Mouse (Mus musculus): Measurements from ENCODE around the gene Itih1. TPM values are rescaled to one million over a fixed set of nuclear protein-coding genes. Genes with fewer than 3 reads are reported as not detected.

Itih1 gene
- polyA plus RNA-seq, 1 experiment from 2014 or later = not detected

DNA sequence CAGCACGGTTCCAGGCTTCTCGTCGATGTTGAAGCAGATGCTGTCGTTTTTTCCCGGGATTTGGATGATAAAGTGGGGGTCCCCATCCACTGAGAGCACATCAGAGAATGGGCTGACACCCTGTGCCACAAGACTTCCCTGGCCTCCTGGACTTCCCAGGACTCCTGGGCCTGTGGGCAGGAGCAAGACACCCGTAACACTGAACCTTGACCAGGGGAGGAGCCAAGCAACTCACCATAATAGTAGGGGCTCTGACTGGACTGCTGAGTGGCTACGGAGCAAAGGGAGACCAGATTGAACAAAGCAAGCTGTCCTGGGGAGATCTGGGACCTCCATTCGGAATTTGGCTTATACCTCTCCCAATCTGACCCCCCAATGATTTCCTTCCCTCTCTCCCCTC is 30.4 kb downstream of the Itih1 start:
- Histone ChIP-seq H3K4me1 (ENCODE audit: control insufficient read depth, insufficient read depth, low read length) (no peaks in the 10 kb centered on the region), H3K27me3 (ENCODE audit: control insufficient read depth, insufficient read depth, low read length) (no peaks in the 10 kb centered on the region), H3K4me3 (ENCODE audit: low read depth, low read length) (no peak overlapping the region), H3K27ac (ENCODE audit: low read depth, low read length) (no peak overlapping the region), H3K36me3 (ENCODE audit: control insufficient read depth, insufficient read depth, low read length) (no peaks in the 10 kb centered on the region), H3K9ac (replicated peaks; ENCODE audit: low read depth, low read length) (no peak overlapping the region), H3K9me3 (ENCODE audit: control insufficient read depth, low read length) (no peaks in the 10 kb centered on the region), H3K4me2 (ENCODE audit: low read depth, low read length) (no peak overlapping the region)
- 80% methylated on average over 8 of the region's 8 CpGs for WGBS
- no peak for ATAC-seq (ENCODE audit: low read depth)

DNA sequence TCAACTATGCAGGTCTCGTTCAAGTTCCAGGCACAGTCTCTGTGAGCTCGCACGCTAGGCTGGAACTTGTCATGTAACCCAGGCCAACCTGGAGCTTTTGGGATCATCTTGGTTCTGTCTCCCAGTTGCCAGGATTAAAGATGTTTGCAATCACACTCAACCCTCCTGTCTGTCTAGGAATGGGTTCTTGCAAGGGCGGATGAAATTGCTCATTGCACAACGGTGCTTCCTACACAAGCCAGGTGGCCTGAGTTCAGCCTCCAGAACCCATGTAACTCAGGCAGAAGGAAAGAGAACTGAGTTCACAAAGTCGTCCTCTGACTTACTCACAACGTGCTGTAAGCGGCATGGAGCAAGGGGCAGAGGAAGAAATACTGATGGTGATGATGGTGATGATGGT is 31.9 kb downstream of the Itih1 start:
- no peaks in the 10 kb centered on the region for H3K9me3 ChIP-seq (ENCODE audit: control insufficient read depth, low read length)
- no peak overlapping the region for H3K9ac ChIP-seq (replicated peaks; ENCODE audit: low read depth, low read length)
- no peaks in the 10 kb centered on the region for H3K36me3 ChIP-seq (ENCODE audit: control insufficient read depth, insufficient read depth, low read length)
- no peak for ATAC-seq (ENCODE audit: low read depth)
- H3K4me3 ChIP-seq (ENCODE audit: low read depth, low read length) = no peak overlapping the region
- no peak overlapping the region for H3K4me2 ChIP-seq (ENCODE audit: low read depth, low read length)
- 90% methylated on average over 8 of the region's 8 CpGs for WGBS
- no peaks in the 10 kb centered on the region for H3K4me1 ChIP-seq (ENCODE audit: control insufficient read depth, insufficient read depth, low read length)
- H3K27ac ChIP-seq (ENCODE audit: low read depth, low read length) = no peak overlapping the region
- H3K27me3 ChIP-seq (ENCODE audit: control insufficient read depth, insufficient read depth, low read length) = no peaks in the 10 kb centered on the region

DNA sequence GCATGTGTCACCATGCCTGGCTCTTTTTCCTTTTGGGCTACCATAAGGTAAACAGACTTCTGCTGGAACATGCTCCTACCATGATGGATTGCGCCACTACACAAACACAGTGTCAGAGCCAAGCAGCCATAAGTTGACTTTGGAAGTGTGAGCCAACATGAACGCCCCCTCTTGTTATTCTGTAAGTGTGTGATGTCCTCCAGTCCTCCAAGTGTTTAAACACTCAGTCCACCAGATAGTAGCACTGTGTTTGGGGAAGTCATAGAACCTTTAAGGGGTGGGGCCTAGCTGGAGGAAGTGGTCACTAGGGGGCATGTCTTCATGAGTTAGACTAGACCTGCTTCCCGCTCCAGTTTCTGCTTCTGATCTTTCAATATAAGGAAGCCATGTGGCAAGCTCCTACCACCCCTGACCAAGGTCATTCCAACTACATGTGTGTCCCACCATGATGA is 35.2 kb downstream of the Itih1 start:
- Histone ChIP-seq H3K9ac (replicated peaks; ENCODE audit: low read depth, low read length) (no peak overlapping the region), H3K4me3 (ENCODE audit: low read depth, low read length) (no peak overlapping the region), H3K9me3 (ENCODE audit: control insufficient read depth, low read length) (no peaks in the 10 kb centered on the region), H3K27ac (ENCODE audit: low read depth, low read length) (no peak overlapping the region), H3K27me3 (ENCODE audit: control insufficient read depth, insufficient read depth, low read length) (no peaks in the 10 kb centered on the region), H3K36me3 (ENCODE audit: control insufficient read depth, insufficient read depth, low read length) (no peaks in the 10 kb centered on the region), H3K4me2 (ENCODE audit: low read depth, low read length) (no peak overlapping the region), H3K4me1 (ENCODE audit: control insufficient read depth, insufficient read depth, low read length) (no peaks in the 10 kb centered on the region)
- no peak for ATAC-seq (ENCODE audit: low read depth)
- 87% methylated on average over 3 of the region's 3 CpGs for WGBS

DNA sequence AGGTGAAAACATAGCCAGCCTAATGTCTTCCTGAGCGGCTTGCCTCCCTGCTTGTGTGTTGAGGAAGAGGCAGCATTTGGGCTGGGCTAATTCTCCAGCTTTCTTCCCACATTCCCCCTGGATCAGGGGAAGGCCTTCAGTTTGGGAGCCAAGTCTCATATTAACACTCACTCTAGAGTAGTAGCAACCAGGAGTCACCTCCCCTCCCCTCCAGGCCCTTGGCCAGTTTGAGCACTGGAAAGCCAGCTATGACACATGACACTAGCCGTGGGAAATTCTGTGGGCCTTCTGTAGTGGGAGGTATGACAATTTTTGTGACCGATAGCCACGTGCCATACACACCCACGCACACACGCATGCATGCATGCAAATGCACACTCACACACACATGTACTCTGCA is 37.1 kb downstream of the Itih1 start:
- Histone ChIP-seq H3K36me3 (ENCODE audit: control insufficient read depth, insufficient read depth, low read length) (no peaks in the 10 kb centered on the region), H3K4me1 (ENCODE audit: control insufficient read depth, insufficient read depth, low read length) (no peaks in the 10 kb centered on the region), H3K4me2 (ENCODE audit: low read depth, low read length) (no peak overlapping the region), H3K9ac (replicated peaks; ENCODE audit: low read depth, low read length) (no peak overlapping the region), H3K9me3 (ENCODE audit: control insufficient read depth, low read length) (no peaks in the 10 kb centered on the region), H3K4me3 (ENCODE audit: low read depth, low read length) (no peak overlapping the region), H3K27me3 (ENCODE audit: control insufficient read depth, insufficient read depth, low read length) (no peaks in the 10 kb centered on the region), H3K27ac (ENCODE audit: low read depth, low read length) (no peak overlapping the region)
- ATAC-seq (ENCODE audit: low read depth) = no peak
- 92% methylated on average over 6 of the region's 6 CpGs for WGBS

DNA sequence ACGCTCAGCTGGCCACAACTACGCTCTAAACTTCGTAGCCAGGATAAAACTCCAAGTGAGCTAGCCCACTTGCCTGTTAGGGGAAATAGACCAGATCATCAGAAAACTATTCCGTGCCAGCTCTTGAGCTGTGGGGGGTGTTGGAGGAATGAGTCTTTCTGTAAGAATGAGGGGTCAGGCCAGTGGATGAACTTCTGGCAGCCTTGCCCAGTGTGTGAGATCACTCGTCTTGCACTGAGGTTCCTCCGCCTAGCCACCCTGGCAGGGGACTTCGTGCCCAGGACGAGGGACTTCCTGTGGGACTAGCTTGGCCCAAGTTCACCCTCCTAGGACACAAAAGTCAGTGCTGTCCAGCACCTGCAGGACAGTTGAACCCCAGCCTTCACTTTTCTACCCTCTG is 38.8 kb downstream of the Itih1 start:
- Histone ChIP-seq H3K4me3 (ENCODE audit: low read depth, low read length) (no peak overlapping the region), H3K4me1 (ENCODE audit: control insufficient read depth, insufficient read depth, low read length) (no peaks in the 10 kb centered on the region), H3K9me3 (ENCODE audit: control insufficient read depth, low read length) (no peaks in the 10 kb centered on the region), H3K36me3 (ENCODE audit: control insufficient read depth, insufficient read depth, low read length) (no peaks in the 10 kb centered on the region), H3K27ac (ENCODE audit: low read depth, low read length) (no peak overlapping the region), H3K4me2 (ENCODE audit: low read depth, low read length) (no peak overlapping the region), H3K27me3 (ENCODE audit: control insufficient read depth, insufficient read depth, low read length) (no peaks in the 10 kb centered on the region), H3K9ac (replicated peaks; ENCODE audit: low read depth, low read length) (no peak overlapping the region)
- 88% methylated on average over 8 of the region's 8 CpGs for WGBS
- ATAC-seq (ENCODE audit: low read depth) = no peak

DNA sequence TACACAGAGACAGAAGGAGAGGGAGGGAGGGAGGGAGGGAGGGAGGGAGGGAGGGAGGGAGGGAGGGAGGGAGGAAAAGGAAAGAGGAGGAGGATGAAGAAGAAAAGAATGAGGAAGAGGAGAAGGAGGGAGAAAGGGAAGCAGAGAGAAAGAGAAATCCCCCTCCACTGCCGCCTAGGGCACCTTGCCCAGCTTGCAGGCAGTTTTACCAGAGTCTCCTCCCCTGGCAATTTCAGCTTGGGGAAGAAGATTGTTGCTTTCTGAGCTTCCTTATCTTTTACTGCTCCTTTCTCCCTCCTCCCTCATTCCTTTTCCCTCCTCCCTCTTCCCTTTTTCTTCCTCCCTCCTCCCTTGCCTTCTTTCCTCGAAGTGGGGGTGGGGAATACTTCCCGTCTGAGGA is 40.1 kb downstream of the Itih1 start:
- no peaks in the 10 kb centered on the region for H3K27me3 ChIP-seq (ENCODE audit: control insufficient read depth, insufficient read depth, low read length)
- H3K4me3 ChIP-seq (ENCODE audit: low read depth, low read length) = no peak overlapping the region
- no peak overlapping the region for H3K27ac ChIP-seq (ENCODE audit: low read depth, low read length)
- WGBS = 66% methylated on average over 3 of the region's 3 CpGs
- H3K9ac ChIP-seq (replicated peaks; ENCODE audit: low read depth, low read length) = no peak overlapping the region
- no peak for ATAC-seq (ENCODE audit: low read depth)
- H3K36me3 ChIP-seq (ENCODE audit: control insufficient read depth, insufficient read depth, low read length) = no peaks in the 10 kb centered on the region
- H3K9me3 ChIP-seq (ENCODE audit: control insufficient read depth, low read length) = no peaks in the 10 kb centered on the region
- H3K4me2 ChIP-seq (ENCODE audit: low read depth, low read length) = no peak overlapping the region
- no peaks in the 10 kb centered on the region for H3K4me1 ChIP-seq (ENCODE audit: control insufficient read depth, insufficient read depth, low read length)

DNA sequence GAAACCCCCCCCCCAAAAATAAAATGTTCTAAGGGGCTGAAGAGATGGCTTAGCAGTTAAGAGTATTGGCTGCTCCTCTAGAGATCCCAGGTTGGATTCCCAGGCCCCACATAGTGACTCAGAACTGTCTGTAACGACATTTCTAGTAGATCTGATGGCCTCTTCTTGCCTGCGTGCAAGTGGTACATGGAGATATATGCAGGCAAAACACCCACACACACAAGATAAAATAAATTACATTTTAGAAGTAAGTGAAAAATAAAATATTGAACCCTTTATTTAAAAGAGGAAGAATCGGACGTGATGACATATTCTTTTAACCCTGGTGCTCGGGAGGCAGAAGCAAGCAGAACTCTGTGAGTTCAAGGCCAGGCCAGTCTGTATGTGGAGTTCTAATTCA is 40.5 kb downstream of the Itih1 start:
- Histone ChIP-seq H3K9ac (replicated peaks; ENCODE audit: low read depth, low read length) (no peak overlapping the region), H3K27ac (ENCODE audit: low read depth, low read length) (no peak overlapping the region), H3K36me3 (ENCODE audit: control insufficient read depth, insufficient read depth, low read length) (no peaks in the 10 kb centered on the region), H3K4me3 (ENCODE audit: low read depth, low read length) (no peak overlapping the region), H3K27me3 (ENCODE audit: control insufficient read depth, insufficient read depth, low read length) (no peaks in the 10 kb centered on the region), H3K4me1 (ENCODE audit: control insufficient read depth, insufficient read depth, low read length) (no peaks in the 10 kb centered on the region), H3K4me2 (ENCODE audit: low read depth, low read length) (no peak overlapping the region), H3K9me3 (ENCODE audit: control insufficient read depth, low read length) (no peaks in the 10 kb centered on the region)
- WGBS = 94% methylated on average over 5 of the region's 5 CpGs
- ATAC-seq (ENCODE audit: low read depth) = no peak

DNA sequence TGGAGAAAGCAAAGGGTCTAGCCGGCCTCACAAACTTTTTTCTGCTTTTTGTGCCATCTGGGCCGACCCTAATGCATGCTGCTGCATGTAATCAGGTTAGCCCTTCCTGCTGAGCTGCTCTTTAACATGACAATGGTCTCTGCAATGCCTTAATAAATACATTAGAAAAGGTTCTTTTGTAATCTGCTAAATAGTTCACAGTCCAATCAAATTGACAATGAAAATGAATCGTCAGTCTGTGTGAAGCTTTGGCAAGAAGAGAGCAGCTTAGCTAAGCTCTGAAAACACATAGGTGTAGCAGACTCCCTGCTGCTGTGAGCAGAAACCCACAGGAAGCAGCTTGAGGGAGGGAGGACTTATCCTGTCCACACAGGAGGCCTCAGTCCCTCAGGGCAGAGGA is 43.1 kb downstream of the Itih1 start:
- Histone ChIP-seq H3K9ac (replicated peaks; ENCODE audit: low read depth, low read length) (no peak overlapping the region), H3K4me2 (ENCODE audit: low read depth, low read length) (no peak overlapping the region), H3K4me1 (ENCODE audit: control insufficient read depth, insufficient read depth, low read length) (no peaks in the 10 kb centered on the region), H3K9me3 (ENCODE audit: control insufficient read depth, low read length) (no peaks in the 10 kb centered on the region), H3K27me3 (ENCODE audit: control insufficient read depth, insufficient read depth, low read length) (no peaks in the 10 kb centered on the region), H3K36me3 (ENCODE audit: control insufficient read depth, insufficient read depth, low read length) (no peaks in the 10 kb centered on the region), H3K4me3 (ENCODE audit: low read depth, low read length) (no peak overlapping the region), H3K27ac (ENCODE audit: low read depth, low read length) (no peak overlapping the region)
- no peak for ATAC-seq (ENCODE audit: low read depth)
- WGBS = 25% methylated on average over 3 of the region's 3 CpGs

DNA sequence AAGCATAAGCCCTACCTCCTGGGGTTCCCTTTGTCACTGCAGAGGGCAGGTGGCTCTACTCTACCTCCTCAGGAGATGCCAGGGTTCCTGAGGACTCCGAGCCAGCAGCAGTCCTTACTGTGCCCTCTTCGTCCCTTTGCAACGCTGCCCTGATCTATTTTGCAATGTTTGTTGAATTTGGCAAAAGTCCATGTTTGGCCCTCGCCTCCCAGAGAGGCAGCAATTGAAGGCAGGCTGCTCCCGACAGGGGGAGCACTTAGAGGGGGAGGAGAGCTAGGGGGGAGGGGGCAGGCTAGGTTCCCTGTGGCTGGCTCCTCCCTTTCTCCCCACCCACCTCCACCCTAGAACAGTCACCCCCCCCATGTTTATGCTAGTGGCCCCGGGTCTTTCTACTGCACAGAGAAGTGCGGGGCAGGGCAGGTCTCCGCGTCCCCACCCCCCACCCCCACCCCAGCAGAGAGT is 54.8 kb downstream of the Itih1 start:
- no peak overlapping the region for H3K9ac ChIP-seq (replicated peaks; ENCODE audit: low read depth, low read length)
- H3K9me3 ChIP-seq (ENCODE audit: control insufficient read depth, low read length) = no peaks in the 10 kb centered on the region
- H3K4me3 ChIP-seq (ENCODE audit: low read depth, low read length) = no peak overlapping the region
- no peaks in the 10 kb centered on the region for H3K4me1 ChIP-seq (ENCODE audit: control insufficient read depth, insufficient read depth, low read length)
- H3K27ac ChIP-seq (ENCODE audit: low read depth, low read length) = no peak overlapping the region
- no peaks in the 10 kb centered on the region for H3K36me3 ChIP-seq (ENCODE audit: control insufficient read depth, insufficient read depth, low read length)
- H3K27me3 ChIP-seq (ENCODE audit: control insufficient read depth, insufficient read depth, low read length) = no peaks in the 10 kb centered on the region
- no peak for ATAC-seq (ENCODE audit: low read depth)
- WGBS = 12% methylated on average over 9 of the region's 9 CpGs
- no peak overlapping the region for H3K4me2 ChIP-seq (ENCODE audit: low read depth, low read length)

DNA sequence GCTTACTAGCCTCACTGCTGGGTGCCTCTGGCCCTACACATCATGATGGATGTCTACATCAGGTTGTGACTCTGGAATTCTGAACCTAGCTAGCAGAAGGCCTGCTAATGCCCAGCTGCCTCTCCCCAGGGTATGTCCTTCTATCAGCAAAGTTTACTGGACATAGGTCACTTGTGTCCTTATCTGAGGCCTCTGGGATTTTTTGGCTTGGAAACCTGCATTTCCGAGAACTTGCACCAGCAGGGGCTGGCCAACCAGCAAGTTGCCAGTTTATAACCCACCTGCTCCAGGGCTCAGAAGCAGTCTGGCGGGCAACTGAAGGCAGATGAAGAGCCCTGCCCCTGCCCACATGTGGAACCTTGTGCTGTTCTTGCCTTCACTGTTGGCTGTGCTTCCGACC is 56.9 kb downstream of the Itih1 start, which contains the start of gene Itih4:
Itih4 (plus strand) TSS at position 273 of the 400 bp plus-strand sequence.
- ATAC-seq (ENCODE audit: low read depth) = no peak
- Histone ChIP-seq H3K4me1 (ENCODE audit: control insufficient read depth, insufficient read depth, low read length) (no peaks in the 10 kb centered on the region), H3K9ac (replicated peaks; ENCODE audit: low read depth, low read length) (no peak within 1 kb of the TSS), H3K4me2 (ENCODE audit: low read depth, low read length) (no peak within 1 kb of the TSS), H3K4me3 (ENCODE audit: low read depth, low read length) (no peak within 1 kb of the TSS), H3K9me3 (ENCODE audit: control insufficient read depth, low read length) (no peaks in the 10 kb centered on the region), H3K36me3 (ENCODE audit: control insufficient read depth, insufficient read depth, low read length) (no peaks in the 10 kb centered on the region), H3K27ac (ENCODE audit: low read depth, low read length) (no peak within 1 kb of the TSS), H3K27me3 (ENCODE audit: control insufficient read depth, insufficient read depth, low read length) (no peaks in the 10 kb centered on the region)
- 91% methylated on average over 3 of the region's 3 CpGs for WGBS
